Mouse (Mus musculus) layer of hippocampus, adult 8-10 months (tissue): Measurements from ENCODE around the gene Lrrc45. TPM values are rescaled to one million over a fixed set of nuclear protein-coding genes. Genes with fewer than 3 reads are reported as not detected.
"Not testable (repeated sequence)": the region's sequence is repeated elsewhere in the genome, so short reads cannot be mapped to it uniquely, and the experiment has no call there.

Experiments used
- DNase-seq, 2 experiments: peaks; one replicate each; pipeline ENCODE4 v3.0.0; 2022; ENCODE audit warnings: low spot score in 2 of 2
- total RNA-seq, 4 experiments: library from RNA; stranded (reverse); gene quantifications; 2 replicates each; pipeline ENCODE4 v1.2.4; 2022

Lrrc45 gene
- total RNA-seq, 4 experiments from 2014 or later, result 51.1 to 67.4 (median 65.7) TPM

DNA sequence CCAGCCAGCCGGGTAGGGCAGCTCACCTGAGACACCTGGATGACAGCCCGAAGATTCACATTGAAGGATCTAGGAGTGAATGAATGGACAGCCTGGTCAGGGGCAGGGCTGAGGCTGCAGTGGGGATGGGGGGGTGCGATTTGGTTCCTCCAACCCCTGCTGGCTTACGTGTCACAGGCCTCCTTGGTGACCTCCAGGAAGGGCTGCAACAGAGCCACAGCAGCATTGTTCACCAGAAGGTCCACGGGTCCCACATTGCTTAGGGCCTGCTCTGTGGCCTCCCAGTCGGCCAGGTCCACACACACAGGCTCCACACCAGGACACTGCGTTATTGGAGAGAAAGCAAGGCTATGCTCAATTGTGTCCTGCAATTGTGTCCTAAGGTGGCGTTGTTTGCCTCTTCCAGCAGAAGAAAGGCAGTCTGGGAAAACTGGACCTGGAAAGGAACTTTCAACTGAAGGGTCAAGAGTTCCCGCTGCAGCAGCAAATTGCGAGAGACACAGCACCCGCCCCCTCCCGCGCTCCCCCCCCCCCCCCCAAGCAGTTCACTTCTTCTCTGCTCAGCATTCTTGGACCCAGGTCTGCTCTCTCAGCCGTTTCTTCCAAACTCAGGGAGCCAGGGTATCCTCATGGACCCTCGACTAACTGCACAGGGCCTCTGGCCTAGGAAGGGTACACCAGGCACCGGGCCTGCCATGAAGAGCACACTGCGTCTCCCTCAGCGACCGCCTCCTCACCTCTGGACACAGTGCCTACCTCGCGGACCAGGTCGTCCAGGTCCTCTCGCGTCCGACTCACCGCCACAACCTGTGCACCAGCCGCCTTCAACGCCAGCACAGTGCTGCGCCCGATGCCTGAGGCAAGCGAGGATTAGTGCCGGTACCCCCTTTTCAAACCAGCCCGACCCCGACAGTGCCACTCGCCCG lies 12.8 kb downstream of the Lrrc45 start:
- no peak for DNase-seq

- peak; percentile 73 to 82 for DNase-seq
Measured at GRCm38 (mm10) chr11:120727169-120727527, 13.4 kb downstream of the Lrrc45 start, which contains the start of gene Dcxr. TSS of gene Dcxr (minus strand) at chr11:120727281.

GRCm38 (mm10) chr11:120727564-120727963 lies 13.8 kb downstream of the Lrrc45 start:
- DNase-seq, result no peak

DNA sequence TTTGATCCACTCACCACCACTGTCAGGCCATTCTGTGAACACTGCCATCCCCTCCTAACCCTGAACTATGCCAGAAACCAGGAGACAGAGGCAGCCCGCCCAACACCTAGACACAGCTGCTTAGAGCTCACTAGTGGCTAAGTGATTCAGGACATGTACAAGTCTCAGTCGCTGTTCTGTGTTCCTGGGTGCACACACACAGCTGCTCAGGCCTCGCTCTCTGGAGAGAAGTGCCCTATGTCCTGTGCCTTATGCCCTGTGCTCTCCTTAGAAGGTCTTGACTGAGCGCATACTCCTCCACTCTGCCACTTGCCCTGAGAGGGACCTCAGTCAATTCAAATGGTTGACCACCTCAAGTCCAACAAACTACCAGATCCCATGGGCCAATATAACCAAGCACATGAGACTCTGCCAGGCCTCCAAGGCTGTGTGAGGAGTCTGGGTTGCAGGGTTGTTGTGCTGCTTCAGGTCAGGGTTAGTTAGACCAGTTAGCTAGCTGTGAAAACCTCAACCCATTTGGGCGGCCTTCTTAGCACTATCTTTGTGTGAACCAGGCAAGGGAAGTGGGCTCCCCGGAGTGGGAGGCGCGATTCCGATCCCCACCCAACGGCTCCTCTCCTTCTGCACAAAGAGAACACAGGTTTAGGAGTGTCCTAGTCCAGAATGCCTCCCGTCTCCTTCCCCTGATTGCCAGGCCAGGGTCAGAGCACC lies 15.0 kb downstream of the Lrrc45 start:
- DNase-seq, result no peak

- DNase-seq, result not testable (repeated sequence)
Measured at GRCm38 (mm10) chr11:120729432-120730050, 15.8 kb downstream of the Lrrc45 start.

- DNase-seq, result no peak
Measured at GRCm38 (mm10) chr11:120730331-120730870, 16.7 kb downstream of the Lrrc45 start.

GRCm38 (mm10) chr11:120731395-120731794 lies 17.7 kb downstream of the Lrrc45 start:
- DNase-seq, result no peak

GRCm38 (mm10) chr11:120731858-120732680 lies 18.3 kb downstream of the Lrrc45 start, which contains the start of gene Cbr2:
TSS of gene Cbr2 (minus strand) at chr11:120732114.
- DNase-seq, result no peak

DNA sequence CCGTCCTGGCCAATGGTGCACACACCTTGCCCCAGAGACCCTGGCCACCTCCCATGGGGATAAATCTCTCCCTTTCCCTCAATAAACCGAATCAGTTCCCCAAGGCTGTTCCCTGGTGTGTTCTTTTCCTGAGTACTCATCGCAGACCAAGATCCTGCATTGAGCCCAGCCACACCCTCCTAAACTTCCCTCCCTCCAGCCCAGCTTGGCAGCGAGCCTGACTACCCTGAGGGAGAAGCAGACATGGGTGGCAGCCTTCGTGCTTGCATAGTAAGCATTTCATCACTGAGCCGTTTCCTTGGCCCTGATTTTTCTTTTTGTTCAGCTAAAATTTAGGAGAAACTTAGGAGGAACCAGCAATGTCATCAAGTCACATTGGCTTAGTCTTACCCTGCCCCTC lies 19.8 kb downstream of the Lrrc45 start:
- no peak for DNase-seq

DNA sequence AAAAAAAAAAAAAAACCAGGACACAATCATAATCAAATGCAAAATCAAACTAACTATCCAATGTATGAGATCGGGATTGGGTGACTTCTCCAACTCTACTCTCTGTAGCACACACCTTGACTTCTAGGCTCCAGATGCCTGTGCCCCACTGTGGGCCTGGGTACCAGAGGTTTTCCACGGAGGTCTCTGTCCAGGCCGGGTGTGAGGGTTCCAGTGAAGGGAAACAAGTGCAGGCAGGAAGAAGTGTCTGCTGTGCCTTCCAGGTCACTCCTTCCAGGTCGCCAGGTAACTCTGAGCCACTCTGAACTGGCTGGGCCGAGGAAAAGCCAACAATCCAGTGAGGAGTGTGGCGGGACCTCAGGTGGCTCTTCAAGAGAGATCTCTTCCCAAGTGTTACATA lies 22.7 kb downstream of the Lrrc45 start:
- no peak for DNase-seq

- DNase-seq, result no peak
Measured at GRCm38 (mm10) chr11:120740981-120741380, 27.3 kb downstream of the Lrrc45 start.

- DNase-seq, result no peak
Measured at GRCm38 (mm10) chr11:120744121-120744701, 30.5 kb downstream of the Lrrc45 start.

- no peak for DNase-seq
Measured at GRCm38 (mm10) chr11:120747974-120748373, 34.2 kb downstream of the Lrrc45 start.

- no peak for DNase-seq
Measured at GRCm38 (mm10) chr11:120749430-120749829, 35.7 kb downstream of the Lrrc45 start.

DNA sequence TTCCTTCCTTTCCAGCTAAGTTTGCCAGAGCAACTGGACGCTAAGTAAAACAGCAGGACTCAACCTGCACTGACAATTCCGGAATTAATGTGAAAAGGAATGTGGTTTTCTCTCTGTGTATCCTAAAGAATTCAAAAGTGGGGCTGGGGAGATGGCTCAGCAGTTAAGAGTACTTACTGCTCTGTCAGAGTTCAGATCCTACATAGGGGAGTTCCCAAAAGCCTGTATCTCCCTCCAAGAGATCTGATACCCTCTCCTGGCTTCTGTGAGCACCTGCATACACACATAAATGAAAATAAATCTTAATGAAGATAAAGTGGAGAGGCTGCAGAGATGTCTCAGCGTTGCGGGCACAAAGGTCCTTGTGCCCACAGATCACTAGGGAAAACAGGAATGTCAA lies 37.9 kb downstream of the Lrrc45 start:
- DNase-seq, result no peak

DNA sequence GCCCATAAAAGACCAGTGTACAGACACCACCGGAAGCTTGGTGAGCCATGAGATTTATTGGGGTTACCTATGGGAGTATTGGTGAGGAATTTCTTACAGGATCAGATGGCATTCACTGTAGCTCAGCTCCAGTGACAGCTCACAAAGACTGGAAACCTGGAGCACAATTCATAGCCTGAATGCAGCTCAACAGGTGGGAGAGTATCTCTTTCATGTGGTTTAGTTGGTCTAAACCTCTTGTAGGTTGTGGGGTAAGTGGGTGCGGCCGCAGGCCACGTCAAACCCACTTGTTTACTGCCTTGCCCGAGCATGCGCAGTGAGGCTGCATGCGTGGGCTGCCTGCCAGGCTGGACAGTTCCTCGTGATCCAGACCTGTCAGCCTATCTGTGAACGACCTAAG lies 46.5 kb downstream of the Lrrc45 start:
- no peak for DNase-seq

- DNase-seq, result no peak
Measured at GRCm38 (mm10) chr11:120761811-120762671, 48.3 kb downstream of the Lrrc45 start.

DNA sequence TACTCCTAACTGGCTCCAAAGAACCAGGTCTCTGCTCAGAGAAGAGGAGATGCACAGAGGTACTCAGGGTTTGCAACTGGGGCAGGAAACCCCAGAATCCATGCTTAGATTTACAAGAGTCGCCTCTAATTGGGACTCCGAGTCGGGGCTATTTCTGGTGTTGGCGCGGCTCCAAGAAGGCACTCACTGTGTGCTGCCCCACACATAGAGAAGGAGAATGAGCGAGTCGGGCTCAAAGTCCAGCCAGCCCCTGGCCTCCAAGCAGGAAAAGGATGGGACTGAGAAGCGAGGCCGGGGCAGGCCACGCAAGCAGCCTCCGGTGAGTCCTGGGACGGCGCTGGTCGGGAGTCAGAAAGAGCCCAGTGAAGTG lies 48.9 kb downstream of the Lrrc45 start, which contains the start of gene Hmga1b:
TSS of gene Hmga1b (plus strand) at position 123 of the 370 bp plus-strand sequence.
- not testable (repeated sequence) for DNase-seq
